50 mouse cellular contexts compared by ENCODE assay signal in the genomic region with DNA sequence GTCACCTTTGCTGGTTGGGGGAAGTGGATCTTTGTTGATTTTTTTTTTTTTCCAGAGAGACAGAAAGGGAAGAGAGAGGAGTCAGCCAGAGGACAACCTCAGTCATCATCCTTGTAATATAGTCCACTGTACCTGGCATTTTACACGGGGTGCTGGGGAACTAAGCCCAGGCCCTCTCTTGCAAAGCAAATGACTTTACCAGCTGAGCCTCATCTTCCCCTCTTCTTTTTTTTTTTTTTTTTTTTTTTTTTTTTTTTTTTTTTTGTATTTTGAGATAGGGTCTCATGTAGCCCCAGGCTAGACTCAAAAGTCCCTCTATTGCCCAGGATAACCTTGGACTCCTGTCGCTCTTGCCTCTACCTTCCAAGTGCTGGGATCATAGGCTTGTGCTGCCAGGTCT. TPM values are rescaled to one million over a fixed set of nuclear protein-coding genes. Genes with fewer than 3 reads are reported as not detected.
"Had no signal": no experiment of that assay in that cellular context is flagged by ENCODE, and none has a peak within 500 bp of the region (broad histone marks: within the 10 kb centered on the region; RNA-seq: fewer than 3 reads in every experiment).

No protein-coding gene starts in this region.

- H3K4me2 ChIP-seq: heart, embryonic 11.5 days; heart, embryonic 12.5 days; heart, embryonic 13.5 days; heart, embryonic 15.5 days; hindbrain, embryonic 12.5 days; hindbrain, embryonic 13.5 days; hindbrain, embryonic 14.5 days; hindbrain, embryonic 15.5 days; intestine, embryonic 15.5 days; kidney, embryonic 15.5 days had no signal

- H3K9me3 ChIP-seq: heart, embryonic 12.5 days; heart, embryonic 13.5 days; heart, embryonic 15.5 days; hindbrain, embryonic 10.5 days; hindbrain, embryonic 12.5 days; hindbrain, embryonic 13.5 days; hindbrain, embryonic 15.5 days; intestine, embryonic 15.5 days; kidney, embryonic 15.5 days had no signal

- ATAC-seq: hindbrain, embryonic 16.5 days; hindbrain, postnatal 0 days; inflammation-experienced regulatory T-cells, adult 6 months; intestine, embryonic 15.5 days; intestine, embryonic 16.5 days; intestine, postnatal 0 days had no signal

- H3K4me3 ChIP-seq: heart, embryonic 12.5 days; heart, embryonic 13.5 days; heart, embryonic 15.5 days; hindbrain, embryonic 10.5 days; hindbrain, embryonic 12.5 days; hindbrain, embryonic 13.5 days; hindbrain, embryonic 15.5 days; intestine, embryonic 15.5 days; kidney, embryonic 15.5 days; layer of hippocampus, adult 2 months; left cerebral cortex, adult 2 months had no signal

- H3K36me3 ChIP-seq: heart, embryonic 15.5 days had no signal

- DNase-seq: heart, postnatal 10 days; heart, postnatal 14 days; heart, postnatal 36 days; heart, postnatal 4 days; kidney, adult 11 months; kidney, adult 18-20 months; kidney, adult 2 months; kidney, adult 8-10 months; kidney, adult 9 months; kidney, postnatal 10 days; kidney, postnatal 14 days; kidney, postnatal 25 days; kidney, postnatal 36 days; kidney, postnatal 4 days; layer of hippocampus, adult 9-11 months; layer of hippocampus, postnatal 36 days had no signal

- H3K27me3 ChIP-seq: heart, embryonic 12.5 days; heart, embryonic 13.5 days; heart, embryonic 15.5 days; hindbrain, embryonic 12.5 days; hindbrain, embryonic 13.5 days; hindbrain, embryonic 15.5 days; intestine, embryonic 15.5 days; kidney, embryonic 15.5 days had no signal

- H3K27ac ChIP-seq: heart, embryonic 13.5 days; heart, embryonic 15.5 days; hindbrain, embryonic 10.5 days; hindbrain, embryonic 12.5 days; hindbrain, embryonic 13.5 days; hindbrain, embryonic 14.5 days; hindbrain, embryonic 15.5 days; hindbrain, postnatal 0 days; intestine, embryonic 15.5 days; kidney, embryonic 15.5 days; kidney, postnatal 0 days; layer of hippocampus, adult 2 months; left cerebral cortex, adult 2 months had no signal

- H3K4me1 ChIP-seq: hindbrain, embryonic 10.5 days; hindbrain, embryonic 12.5 days; hindbrain, embryonic 13.5 days; hindbrain, embryonic 15.5 days; intestine, embryonic 15.5 days had no signal

- H3K9ac ChIP-seq: heart, embryonic 12.5 days; heart, embryonic 13.5 days; heart, embryonic 15.5 days; hindbrain, embryonic 12.5 days; hindbrain, embryonic 13.5 days; hindbrain, embryonic 14.5 days; hindbrain, embryonic 15.5 days; intestine, embryonic 15.5 days; kidney, embryonic 15.5 days had no signal

RNA-seq across cellular contexts. Expression of a gene that starts 15.1 kb away (rescaled TPM):
- total RNA-seq: heart, postnatal 10 days; heart, postnatal 14 days; heart, postnatal 25 days; heart, postnatal 36 days; heart, postnatal 4 days; hematopoietic stem cell, adult 5-6 weeks; hindbrain, postnatal 0 days; layer of hippocampus, adult 18-20 months; layer of hippocampus, adult 2 months; layer of hippocampus, adult 8-10 months; layer of hippocampus, postnatal 10 days; layer of hippocampus, postnatal 14 days; left cerebral cortex, adult 18-20 months; left cerebral cortex, adult 2 months had no signal
- polyA plus RNA-seq: heart, embryonic 11.5 days; heart, embryonic 12.5 days; heart, embryonic 13.5 days; heart, embryonic 14.5 days; heart, embryonic 15.5 days; heart, embryonic 16.5 days; heart, postnatal 0 days; hindbrain, embryonic 10.5 days; hindbrain, embryonic 11.5 days; hindbrain, embryonic 12.5 days; hindbrain, embryonic 13.5 days; hindbrain, embryonic 14.5 days; hindbrain, embryonic 15.5 days; hindbrain, embryonic 16.5 days; hindbrain, postnatal 0 days; inflammation-experienced regulatory T-cells, adult 6 months; intestine, embryonic 14.5 days; intestine, embryonic 15.5 days; intestine, embryonic 16.5 days; intestine, postnatal 0 days; kidney, adult 2 months; kidney, embryonic 14.5 days; kidney, embryonic 15.5 days; kidney, embryonic 16.5 days; kidney, postnatal 0 days; large intestine, adult 2 months had no signal
